Mouse (Mus musculus) brain, embryonic 18.5 days (tissue): ENCODE measurements around the gene Stk32c.

Experiments used
- DNase-seq: peaks from one replicate; pipeline ENCODE4 v3.0.0-alpha.2; 2012; ENCODE audit warnings: low read depth, low spot score

Stk32c gene

GRCm38 (mm10) chr7:139094761-139095160, 118.3 kb downstream of the Stk32c start:
- DNase-seq = no peak

GRCm38 (mm10) chr7:139093781-139094180, 119.3 kb downstream of the Stk32c start:
- no peak for DNase-seq

- DNase-seq = no peak
Measured at GRCm38 (mm10) chr7:139093124-139093523, 120.0 kb downstream of the Stk32c start.

- DNase-seq = no peak
Measured at GRCm38 (mm10) chr7:139092676-139093075, 120.4 kb downstream of the Stk32c start.

- DNase-seq = no peak
Measured at GRCm38 (mm10) chr7:139091681-139092080, 121.4 kb downstream of the Stk32c start.

- DNase-seq = no peak
Measured at GRCm38 (mm10) chr7:139089892-139090874, 122.9 kb downstream of the Stk32c start.

- DNase-seq = no peak
Measured at GRCm38 (mm10) chr7:139087801-139088200, 125.3 kb downstream of the Stk32c start.

GRCm38 (mm10) chr7:139086195-139087158, 126.6 kb downstream of the Stk32c start:
- no peak for DNase-seq

GRCm38 (mm10) chr7:139085629-139086194, 127.4 kb downstream of the Stk32c start, which contains the start of gene Dpysl4:
TSS of gene Dpysl4 (plus strand) at chr7:139086001.
- peak; percentile 64 for DNase-seq

- DNase-seq = no peak
Measured at GRCm38 (mm10) chr7:139084316-139084715, 128.8 kb downstream of the Stk32c start.

- no peak for DNase-seq
Measured at GRCm38 (mm10) chr7:139082281-139082680, 130.8 kb downstream of the Stk32c start.

GRCm38 (mm10) chr7:139081158-139081557, 131.9 kb downstream of the Stk32c start:
- no peak for DNase-seq

- no peak for DNase-seq
Measured at GRCm38 (mm10) chr7:139080714-139081113, 132.4 kb downstream of the Stk32c start.

GRCm38 (mm10) chr7:139079141-139079540, 134.0 kb downstream of the Stk32c start:
- DNase-seq = no peak

GRCm38 (mm10) chr7:139078181-139078580, 134.9 kb downstream of the Stk32c start:
- no peak for DNase-seq

- DNase-seq = no peak
Measured at GRCm38 (mm10) chr7:139077283-139077682, 135.8 kb downstream of the Stk32c start.

- DNase-seq = no peak
Measured at GRCm38 (mm10) chr7:139075054-139075794, 137.9 kb downstream of the Stk32c start.

- DNase-seq = no peak
Measured at GRCm38 (mm10) chr7:139074189-139074588, 138.9 kb downstream of the Stk32c start.

GRCm38 (mm10) chr7:139068182-139068623, 144.9 kb downstream of the Stk32c start:
- peak; percentile 59 for DNase-seq

- no peak for DNase-seq
Measured at GRCm38 (mm10) chr7:139063406-139063805, 149.7 kb downstream of the Stk32c start.
